Mouse (Mus musculus) lung, postnatal 0 days (tissue): Measurements from ENCODE around the gene Ap3d1. TPM values are rescaled to one million over a fixed set of nuclear protein-coding genes. Genes with fewer than 3 reads are reported as not detected.
A peak's percentile ranks its signal among the peaks of the same experiment; 100 is the strongest.

Experiments
- ATAC-seq: fragments of 200-750 bp; cut with Nextera tagmentation; 2 replicates; pipeline ENCODE4 v1.8.0; 2017; ENCODE audit warnings: moderate library complexity
- DNase-seq: peaks from one replicate; pipeline ENCODE4 v3.0.0-alpha.2; 2016; ENCODE audit warnings: low spot score
- H3K27ac ChIP-seq: fragments of 300-500 bp; sonication (generic); 2 replicates; pipeline ENCODE4 v1.5.1; 2014; ENCODE audit warnings: antibody characterized with exemption, mild to moderate bottlenecking, low read length, mixed read lengths
- H3K27me3 ChIP-seq: fragments of 300-500 bp; sonication (generic); replicated peaks from 2 replicates; pipeline ENCODE4 v1.6.1; 2014; ENCODE audit warnings: low read length, mixed read lengths; ENCODE audit not compliant: insufficient read depth
- H3K36me3 ChIP-seq: fragments of 300-500 bp; sonication (generic); 2 replicates; pipeline ENCODE4 v1.6.1; 2014; ENCODE audit warnings: low read length, mixed read lengths; ENCODE audit not compliant: insufficient read depth
- H3K4me1 ChIP-seq: fragments of 300-500 bp; sonication (generic); 2 replicates; pipeline ENCODE4 v1.6.1; 2014; ENCODE audit warnings: antibody characterized with exemption, low read depth, low read length, mixed read lengths; ENCODE audit not compliant: insufficient read depth
- H3K4me2 ChIP-seq: fragments of 300-500 bp; sonication (generic); replicated peaks from 2 replicates; pipeline ENCODE4 v1.6.1; 2014; ENCODE audit warnings: low read depth, mild to moderate bottlenecking, low read length, moderate library complexity, mixed read lengths
- H3K4me3 ChIP-seq: fragments of 300-500 bp; sonication (generic); 2 replicates; pipeline ENCODE4 v1.5.1; 2014; ENCODE audit warnings: low read depth, low read length
- H3K9ac ChIP-seq: fragments of 300-500 bp; sonication (generic); replicated peaks from 2 replicates; pipeline ENCODE4 v1.6.1; 2014; ENCODE audit warnings: low read depth, mild to moderate bottlenecking
- H3K9me3 ChIP-seq: fragments of 300-500 bp; sonication (generic); 2 replicates; pipeline ENCODE4 v1.6.1; 2016; ENCODE audit warnings: low read length, mixed read lengths
- CTCF ChIP-seq: IDR thresholded peaks from 2 replicates; pipeline ENCODE4 v1.5.1; 2016; ENCODE audit warnings: antibody characterized with exemption, mild to moderate bottlenecking
- EP300 ChIP-seq: IDR thresholded peaks from 2 replicates; pipeline ENCODE4 v1.6.1; 2016; ENCODE audit warnings: antibody characterized with exemption, mild to moderate bottlenecking, control low read depth
- WGBS: fragments of 180-500 bp; shearing (Covaris S2); extraction: QIAGEN DNeasy Blood & Tissue Kit; methylation state at CpG from one replicate; pipeline ENCODE4 v1.1.7; 2014; 5-methylcytosine and 5-hydroxymethylcytosine counted together
- polyA plus RNA-seq: library from polyadenylated mRNA; unstranded; fragments of >200 nt; fragmentation: Nextera tagmentation; extraction: Ambion mirVana; gene quantifications from 2 replicates; pipeline ENCODE4 v1.2.1, GENCODE M21; 2015

Ap3d1 gene
- polyA plus RNA-seq, 1 experiment from 2014 or later, result 49.3 TPM

GRCm38 (mm10) chr10:80773816-80774215 is 31.8 kb upstream of the Ap3d1 start:
- ATAC-seq (no peak), DNase-seq (no peak)
- no peaks in the 10 kb centered on the region for H3K27me3 ChIP-seq
- no peak overlapping the region for H3K4me2 ChIP-seq
- no peak for TF ChIP-seq EP300
- no peak for TF ChIP-seq CTCF
- H3K4me1 ChIP-seq, result no peaks in the 10 kb centered on the region
- H3K9ac ChIP-seq, result no peak overlapping the region
- no peak overlapping the region for H3K27ac ChIP-seq
- no peak overlapping the region for H3K4me3 ChIP-seq
- WGBS, result 85% methylated on average over 5 of the region's 5 CpGs
- peaks cover 35% of the 10 kb centered on the region for H3K36me3 ChIP-seq
- no peaks in the 10 kb centered on the region for H3K9me3 ChIP-seq

- no peak overlapping the region for H3K4me3 ChIP-seq
- ATAC-seq, result no peak
- no peak for DNase-seq
- no peaks in the 10 kb centered on the region for H3K27me3 ChIP-seq
- peaks cover 26% of the 10 kb centered on the region for H3K36me3 ChIP-seq
- H3K27ac ChIP-seq, result no peak overlapping the region
- no peak overlapping the region for H3K9ac ChIP-seq
- TF ChIP-seq CTCF (no peak), EP300 (no peak)
- H3K4me1 ChIP-seq, result no peaks in the 10 kb centered on the region
- 86% methylated on average over 6 of the region's 6 CpGs for WGBS
- no peaks in the 10 kb centered on the region for H3K9me3 ChIP-seq
- H3K4me2 ChIP-seq, result no peak overlapping the region
Measured at GRCm38 (mm10) chr10:80768365-80768764, 26.3 kb upstream of the Ap3d1 start.

- Histone ChIP-seq H3K9ac (no peak overlapping the region), H3K4me1 (no peaks in the 10 kb centered on the region), H3K36me3 (peaks cover 20% of the 10 kb centered on the region), H3K9me3 (no peaks in the 10 kb centered on the region), H3K27ac (peak overlapping the region; percentile 74), H3K27me3 (no peaks in the 10 kb centered on the region), H3K4me3 (no peak overlapping the region), H3K4me2 (no peak overlapping the region)
- DNase-seq, result peak; percentile 61
- WGBS, result 51% methylated on average over 10 of the region's 10 CpGs
- no peak for TF ChIP-seq CTCF
- TF ChIP-seq EP300, result no peak
- peak; percentile 84 for ATAC-seq
Measured at GRCm38 (mm10) chr10:80766161-80766815, 24.2 kb upstream of the Ap3d1 start.

- H3K4me2 ChIP-seq, result no peak overlapping the region
- H3K9me3 ChIP-seq, result no peaks in the 10 kb centered on the region
- peaks cover 15% of the 10 kb centered on the region for H3K36me3 ChIP-seq
- TF ChIP-seq CTCF, result no peak
- no peak for TF ChIP-seq EP300
- H3K4me3 ChIP-seq, result no peak overlapping the region
- no peaks in the 10 kb centered on the region for H3K4me1 ChIP-seq
- peak; percentile 42 for ATAC-seq
- H3K27me3 ChIP-seq, result no peaks in the 10 kb centered on the region
- DNase-seq, result no peak
- WGBS, result 47% methylated on average over 2 of the region's 2 CpGs
- no peak overlapping the region for H3K9ac ChIP-seq
- peak overlapping the region; percentile 74 for H3K27ac ChIP-seq
Measured at GRCm38 (mm10) chr10:80765746-80766145, 23.7 kb upstream of the Ap3d1 start.

GRCm38 (mm10) chr10:80763502-80763901 is 21.4 kb upstream of the Ap3d1 start:
- Histone ChIP-seq H3K36me3 (peaks cover 6% of the 10 kb centered on the region; the same call in 1 of the 2 replicates), H3K27ac (no peak overlapping the region), H3K4me1 (no peaks in the 10 kb centered on the region), H3K27me3 (no peaks in the 10 kb centered on the region), H3K4me2 (no peak overlapping the region), H3K9me3 (no peaks in the 10 kb centered on the region), H3K9ac (no peak overlapping the region), H3K4me3 (no peak overlapping the region)
- ATAC-seq (no peak), DNase-seq (no peak)
- TF ChIP-seq CTCF (no peak), EP300 (no peak)
- WGBS, result 91% methylated on average over 2 of the region's 2 CpGs

GRCm38 (mm10) chr10:80761821-80762220 is 19.8 kb upstream of the Ap3d1 start:
- H3K36me3 ChIP-seq, result no peaks in the 10 kb centered on the region
- no peak for TF ChIP-seq EP300
- TF ChIP-seq CTCF, result no peak
- H3K4me2 ChIP-seq, result no peak overlapping the region
- no peak overlapping the region for H3K4me3 ChIP-seq
- no peaks in the 10 kb centered on the region for H3K27me3 ChIP-seq
- ATAC-seq, result no peak
- H3K9me3 ChIP-seq, result no peaks in the 10 kb centered on the region
- peaks cover 3% of the 10 kb centered on the region; the same call in 1 of the 2 replicates for H3K4me1 ChIP-seq
- H3K9ac ChIP-seq, result no peak overlapping the region
- DNase-seq, result no peak
- H3K27ac ChIP-seq, result no peak overlapping the region
- whole genome bisulfite sequencing, result 65% methylated on average over 3 of the region's 3 CpGs
